Mouse (Mus musculus) ovary, postnatal 14 days (tissue): ENCODE data around the gene Morc2a.
A peak's percentile ranks its signal among the peaks of the same experiment; 100 is the strongest.

ENCODE experiments used
- DNase-seq: peaks from one replicate; pipeline ENCODE4 v3.0.0; 2022; ENCODE audit warnings: low spot score

Gene Morc2a

GRCm38 (mm10) chr11:3684723-3685430, 35.9 kb downstream of the Morc2a start:
- DNase-seq, result no peak

- no peak for DNase-seq
Observed at GRCm38 (mm10) chr11:3685431-3685830, 36.4 kb downstream of the Morc2a start.

GRCm38 (mm10) chr11:3686318-3686717, 37.3 kb downstream of the Morc2a start:
- no peak for DNase-seq

- no peak for DNase-seq
Observed at GRCm38 (mm10) chr11:3686885-3687284, 37.9 kb downstream of the Morc2a start.

GRCm38 (mm10) chr11:3691746-3692145, 42.8 kb downstream of the Morc2a start:
- DNase-seq, result no peak

- no peak for DNase-seq
Observed at GRCm38 (mm10) chr11:3696086-3696616, 47.2 kb downstream of the Morc2a start.

- DNase-seq, result no peak
Observed at GRCm38 (mm10) chr11:3697441-3697840, 48.5 kb downstream of the Morc2a start.

- DNase-seq, result no peak
Observed at GRCm38 (mm10) chr11:3703089-3703992, 54.4 kb downstream of the Morc2a start.

- no peak for DNase-seq
Observed at GRCm38 (mm10) chr11:3704404-3704803, 55.4 kb downstream of the Morc2a start.

GRCm38 (mm10) chr11:3707057-3707456, 58.1 kb downstream of the Morc2a start:
- no peak for DNase-seq

GRCm38 (mm10) chr11:3710203-3710602, 61.2 kb downstream of the Morc2a start:
- no peak for DNase-seq

GRCm38 (mm10) chr11:3714486-3714885, 65.5 kb downstream of the Morc2a start:
- DNase-seq, result peak; percentile 57

GRCm38 (mm10) chr11:3716662-3717061, 67.7 kb downstream of the Morc2a start:
- DNase-seq, result no peak

GRCm38 (mm10) chr11:3722036-3722435, 73.0 kb downstream of the Morc2a start:
- no peak for DNase-seq

- no peak for DNase-seq
Observed at GRCm38 (mm10) chr11:3722861-3723260, 73.9 kb downstream of the Morc2a start.

- DNase-seq, result no peak
Observed at GRCm38 (mm10) chr11:3723910-3724309, 74.9 kb downstream of the Morc2a start.

GRCm38 (mm10) chr11:3724726-3725125, 75.7 kb downstream of the Morc2a start:
- no peak for DNase-seq

- no peak for DNase-seq
Observed at GRCm38 (mm10) chr11:3725331-3726054, 76.5 kb downstream of the Morc2a start.

- DNase-seq, result no peak
Observed at GRCm38 (mm10) chr11:3727438-3728105, 78.6 kb downstream of the Morc2a start.

GRCm38 (mm10) chr11:3731469-3731868, 82.5 kb downstream of the Morc2a start:
- no peak for DNase-seq

GRCm38 (mm10) chr11:3733933-3734636, 85.1 kb downstream of the Morc2a start:
- DNase-seq, result no peak
